Mouse (Mus musculus) heart, embryonic 16.5 days (tissue): ENCODE results near the gene Pnpla2. TPM values are rescaled to one million over a fixed set of nuclear protein-coding genes. Genes with fewer than 3 reads are reported as not detected.

Experiments used
- ATAC-seq: fragments of 200-750 bp; cut with Nextera tagmentation; replicated peaks from 2 replicates; pipeline ENCODE4 v1.8.0; 2017; ENCODE audit warnings: moderate number of reproducible peaks; ENCODE audit not compliant: insufficient read depth, low FRiP score; ENCODE audit errors: extremely low read depth
- H3K27ac ChIP-seq: fragments of 300-500 bp; sonication (generic); 2 replicates; pipeline ENCODE4 v1.5.1; 2014; ENCODE audit warnings: mild to moderate bottlenecking, low read length, control low read depth, moderate library complexity
- H3K27me3 ChIP-seq: fragments of 300-500 bp; sonication (generic); 2 replicates; pipeline ENCODE4 v1.6.1; 2014; ENCODE audit warnings: low read length, mixed read lengths; ENCODE audit not compliant: control insufficient read depth, insufficient read depth
- H3K36me3 ChIP-seq: fragments of 300-500 bp; sonication (generic); 2 replicates; pipeline ENCODE4 v1.6.1; 2014; ENCODE audit not compliant: control insufficient read depth, insufficient read depth
- H3K4me1 ChIP-seq: fragments of 300-500 bp; sonication (generic); 2 replicates; pipeline ENCODE4 v1.6.1; 2014; ENCODE audit warnings: low read length, mixed read lengths; ENCODE audit not compliant: control insufficient read depth, insufficient read depth
- H3K4me2 ChIP-seq: fragments of 300-500 bp; sonication (generic); 2 replicates; pipeline ENCODE4 v1.6.1; 2014; ENCODE audit warnings: low read depth, mild to moderate bottlenecking, control low read depth, low read length
- H3K4me3 ChIP-seq: fragments of 300-500 bp; sonication (generic); 2 replicates; pipeline ENCODE4 v1.5.1; 2014; ENCODE audit warnings: mild to moderate bottlenecking, control low read depth, low read length
- H3K9ac ChIP-seq: fragments of 300-500 bp; sonication (generic); 2 replicates; pipeline ENCODE4 v1.6.1; 2014; ENCODE audit warnings: low read length, control low read depth
- H3K9me3 ChIP-seq: fragments of 300-500 bp; sonication (generic); replicated peaks from 2 replicates; pipeline ENCODE4 v1.6.1; 2016; ENCODE audit warnings: low read length; ENCODE audit not compliant: control insufficient read depth
- WGBS: fragments of 180-500 bp; shearing (Covaris S2); extraction: QIAGEN DNeasy Blood & Tissue Kit; methylation state at CpG from one replicate; pipeline ENCODE4 v1.1.7; 2014; 5-methylcytosine and 5-hydroxymethylcytosine counted together
- polyA plus RNA-seq: library from polyadenylated mRNA; unstranded; fragments of >200 nt; fragmentation: Nextera tagmentation; extraction: Ambion mirVana; gene quantifications from 2 replicates; pipeline ENCODE4 v1.2.1, GENCODE M21; 2015

Gene Pnpla2
- polyA plus RNA-seq, 1 experiment from 2014 or later = 78.0 TPM

- no peaks in the 10 kb centered on the region for H3K27me3 ChIP-seq
- H3K9me3 ChIP-seq = no peaks in the 10 kb centered on the region
- peaks cover 25% of the 10 kb centered on the region for H3K4me1 ChIP-seq
- H3K36me3 ChIP-seq = peaks cover 11% of the 10 kb centered on the region
- peak overlapping the region; percentile 34 for H3K4me2 ChIP-seq
- WGBS = 45% methylated on average over 9 of the region's 9 CpGs
- ATAC-seq = no peak
- H3K9ac ChIP-seq = peak overlapping the region; percentile 2; the same call in 1 of the 2 replicates
- H3K27ac ChIP-seq = peak overlapping the region; percentile 41
- no peak overlapping the region for H3K4me3 ChIP-seq
Measured at GRCm38 (mm10) chr7:141429840-141430584, 25.0 kb upstream of the Pnpla2 start.

- Histone ChIP-seq H3K27me3 (no peaks in the 10 kb centered on the region), H3K9ac (no peak overlapping the region), H3K36me3 (peaks cover 11% of the 10 kb centered on the region), H3K27ac (no peak overlapping the region), H3K4me2 (no peak overlapping the region), H3K4me1 (peaks cover 29% of the 10 kb centered on the region), H3K9me3 (no peaks in the 10 kb centered on the region), H3K4me3 (no peak overlapping the region)
- 94% methylated on average over 9 of the region's 9 CpGs for WGBS
- ATAC-seq = no peak
Measured at GRCm38 (mm10) chr7:141430585-141431240, 24.3 kb upstream of the Pnpla2 start.

GRCm38 (mm10) chr7:141431434-141432185 lies 23.4 kb upstream of the Pnpla2 start:
- no peak overlapping the region for H3K4me3 ChIP-seq
- H3K4me1 ChIP-seq = peaks cover 31% of the 10 kb centered on the region
- H3K27me3 ChIP-seq = no peaks in the 10 kb centered on the region
- no peak overlapping the region for H3K9ac ChIP-seq
- H3K36me3 ChIP-seq = peaks cover 11% of the 10 kb centered on the region
- ATAC-seq = no peak
- H3K9me3 ChIP-seq = no peaks in the 10 kb centered on the region
- WGBS = 92% methylated on average over 19 of the region's 19 CpGs
- no peak overlapping the region for H3K4me2 ChIP-seq
- no peak overlapping the region for H3K27ac ChIP-seq

GRCm38 (mm10) chr7:141432186-141432611 lies 22.8 kb upstream of the Pnpla2 start:
- H3K27me3 ChIP-seq = no peaks in the 10 kb centered on the region
- 77% methylated on average over 8 of the region's 8 CpGs for WGBS
- H3K36me3 ChIP-seq = peaks cover 11% of the 10 kb centered on the region
- no peak overlapping the region for H3K4me2 ChIP-seq
- no peak overlapping the region for H3K9ac ChIP-seq
- ATAC-seq = no peak
- no peak overlapping the region for H3K27ac ChIP-seq
- no peak overlapping the region for H3K4me3 ChIP-seq
- H3K4me1 ChIP-seq = peaks cover 35% of the 10 kb centered on the region
- no peaks in the 10 kb centered on the region for H3K9me3 ChIP-seq

- H3K4me1 ChIP-seq = peaks cover 35% of the 10 kb centered on the region
- H3K27ac ChIP-seq = no peak overlapping the region
- no peaks in the 10 kb centered on the region for H3K9me3 ChIP-seq
- no peak overlapping the region for H3K9ac ChIP-seq
- no peak overlapping the region for H3K4me3 ChIP-seq
- no peaks in the 10 kb centered on the region for H3K27me3 ChIP-seq
- no peak for ATAC-seq
- WGBS = 92% methylated on average over 6 of the region's 6 CpGs
- H3K4me2 ChIP-seq = no peak overlapping the region
- peaks cover 11% of the 10 kb centered on the region for H3K36me3 ChIP-seq
Measured at GRCm38 (mm10) chr7:141432741-141433516, 22.1 kb upstream of the Pnpla2 start.

- Histone ChIP-seq H3K9ac (peak overlapping the region; percentile 73), H3K4me2 (peak overlapping the region; percentile 81), H3K36me3 (peaks cover 15% of the 10 kb centered on the region), H3K4me3 (peak overlapping the region; percentile 64), H3K4me1 (peaks cover 32% of the 10 kb centered on the region), H3K27me3 (no peaks in the 10 kb centered on the region), H3K9me3 (no peaks in the 10 kb centered on the region), H3K27ac (0 out of 2 replicates have a peak overlapping the region, but pooled peaks have one; percentile 10)
- 73% methylated on average over 15 of the region's 15 CpGs for WGBS
- ATAC-seq = no peak
Measured at GRCm38 (mm10) chr7:141433517-141434400, 21.2 kb upstream of the Pnpla2 start.

GRCm38 (mm10) chr7:141434464-141434863 lies 20.5 kb upstream of the Pnpla2 start:
- H3K27me3 ChIP-seq = no peaks in the 10 kb centered on the region
- peak overlapping the region; percentile 73 for H3K9ac ChIP-seq
- peak overlapping the region; percentile 81 for H3K4me2 ChIP-seq
- ATAC-seq = no peak
- no peaks in the 10 kb centered on the region for H3K9me3 ChIP-seq
- WGBS = 16% methylated on average over 8 of the region's 8 CpGs
- peaks cover 27% of the 10 kb centered on the region for H3K4me1 ChIP-seq
- H3K36me3 ChIP-seq = peaks cover 18% of the 10 kb centered on the region
- H3K4me3 ChIP-seq = peak overlapping the region; percentile 64
- H3K27ac ChIP-seq = peak overlapping the region; percentile 19
